Mouse (Mus musculus) brain, embryonic 14.5 days (tissue): ENCODE data around the gene Usp29.

Experiments
- CTCF ChIP-seq: fragments of 200-500 bp; IDR thresholded peaks from 2 replicates; pipeline ENCODE4 v1.5.1; 2012; ENCODE audit warnings: inconsistent platforms, mild to moderate bottlenecking, moderate library complexity, borderline replicate concordance; ENCODE audit not compliant: insufficient read depth, insufficient read length; ENCODE audit errors: extremely low read depth
- POLR2A ChIP-seq: fragments of 200-500 bp; IDR thresholded peaks from 2 replicates; pipeline ENCODE4 v1.6.1; 2012; ENCODE audit warnings: mild to moderate bottlenecking, inconsistent platforms, borderline replicate concordance; ENCODE audit not compliant: poor library complexity, insufficient read depth, insufficient read length, severe bottlenecking; ENCODE audit errors: extremely low read depth

DNA sequence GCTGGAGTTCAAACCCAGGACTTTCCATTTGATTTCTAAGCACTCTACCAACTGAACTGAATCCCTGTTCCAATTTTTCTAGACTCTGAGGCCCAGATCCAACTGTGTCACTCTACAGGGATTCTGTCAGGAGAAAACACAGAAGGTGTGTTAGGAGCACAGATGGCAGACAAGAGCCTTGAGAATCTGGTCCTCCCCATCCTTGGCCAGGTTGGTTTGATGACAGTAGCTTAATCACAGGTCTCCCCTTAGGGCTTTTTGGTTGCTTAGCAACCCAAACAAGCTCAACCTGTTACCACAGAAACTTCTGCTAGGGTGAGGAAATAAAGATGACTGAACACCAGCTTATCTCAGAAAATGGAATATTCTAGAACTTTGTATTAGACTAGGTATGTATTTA, 136.0 kb downstream of the Usp29 start:
- TF ChIP-seq CTCF (no peak), POLR2A (no peak)
